Comparison of ENCODE assay signal across 24 mouse cellular contexts in the genomic region with DNA sequence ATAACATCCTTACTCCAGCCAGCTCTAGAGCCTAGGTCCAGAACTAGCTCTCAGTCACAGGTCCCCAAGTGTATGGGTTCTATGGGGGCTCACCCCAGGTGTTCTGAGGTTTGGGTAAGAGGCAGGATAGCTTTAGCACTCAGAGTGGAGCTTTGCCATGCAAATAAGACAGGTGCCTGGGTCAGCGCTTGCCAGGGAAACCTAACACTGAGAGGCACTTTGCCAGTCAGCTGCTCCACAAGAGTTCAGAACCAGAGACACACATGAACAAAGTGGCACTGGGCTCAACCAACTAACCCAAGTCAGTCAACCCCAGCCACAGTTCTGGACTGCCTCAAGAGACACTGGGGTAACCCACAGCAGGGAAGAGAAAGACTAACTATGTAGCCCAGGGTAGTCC.
"Had no signal": no experiment of that assay in that cellular context is flagged by ENCODE, and none has a peak within 500 bp of the region (broad histone marks: within the 10 kb centered on the region; RNA-seq: fewer than 3 reads in every experiment).

No protein-coding gene starts in this region.

- DNase-seq: forebrain, postnatal 0 days; heart, adult 2 months; heart, postnatal 14 days; heart, postnatal 36 days; kidney, adult 11 months; kidney, adult 2 months; kidney, adult 9 months; kidney, postnatal 14 days; kidney, postnatal 36 days; layer of hippocampus, adult 9-11 months; layer of hippocampus, postnatal 36 days; left cerebral cortex, postnatal 4 days had no signal

- H3K27me3 ChIP-seq: heart, embryonic 13.5 days; heart, embryonic 15.5 days; hindbrain, embryonic 13.5 days; hindbrain, embryonic 15.5 days; kidney, embryonic 15.5 days; limb, embryonic 13.5 days; limb, embryonic 15.5 days; liver, embryonic 12.5 days had no signal

- H3K9me3 ChIP-seq: heart, embryonic 13.5 days; heart, embryonic 15.5 days; hindbrain, embryonic 13.5 days; hindbrain, embryonic 15.5 days; kidney, embryonic 15.5 days; limb, embryonic 13.5 days; limb, embryonic 15.5 days; liver, embryonic 12.5 days had no signal

- ATAC-seq: forebrain, postnatal 0 days; hindbrain, postnatal 0 days; liver, embryonic 12.5 days had no signal

- H3K4me3 ChIP-seq: heart, adult 2 months; heart, embryonic 13.5 days; heart, embryonic 15.5 days; hindbrain, embryonic 13.5 days; hindbrain, embryonic 15.5 days; kidney, embryonic 15.5 days; limb, embryonic 13.5 days; limb, embryonic 15.5 days; liver, embryonic 12.5 days had no signal

- H3K27ac ChIP-seq: heart, adult 2 months; heart, embryonic 13.5 days; heart, embryonic 15.5 days; hindbrain, embryonic 13.5 days; hindbrain, embryonic 15.5 days; hindbrain, postnatal 0 days; kidney, embryonic 15.5 days; kidney, postnatal 0 days; limb, embryonic 13.5 days; limb, embryonic 15.5 days; liver, embryonic 12.5 days; liver, embryonic 14.5 days had no signal

- H3K9ac ChIP-seq: forebrain, postnatal 0 days; heart, embryonic 13.5 days; heart, embryonic 15.5 days; hindbrain, embryonic 13.5 days; hindbrain, embryonic 15.5 days; kidney, embryonic 15.5 days; limb, embryonic 13.5 days; limb, embryonic 15.5 days; liver, embryonic 12.5 days; liver, embryonic 14.5 days had no signal

- H3K4me1 ChIP-seq: heart, embryonic 13.5 days; heart, embryonic 15.5 days; hindbrain, embryonic 13.5 days; hindbrain, embryonic 15.5 days; kidney, embryonic 15.5 days; limb, embryonic 13.5 days; limb, embryonic 15.5 days; liver, embryonic 12.5 days had no signal

- H3K4me2 ChIP-seq: heart, embryonic 11.5 days; heart, embryonic 13.5 days; heart, embryonic 15.5 days; hindbrain, embryonic 13.5 days; hindbrain, embryonic 15.5 days; kidney, embryonic 15.5 days; limb, embryonic 13.5 days; limb, embryonic 15.5 days; liver, embryonic 12.5 days had no signal
